Mouse (Mus musculus): ENCODE data around the gene Hmx2. TPM values are rescaled to one million over a fixed set of nuclear protein-coding genes. Genes with fewer than 3 reads are reported as not detected.

The Hmx2 gene
- polyA plus RNA-seq, 1 experiment: not detected

DNA sequence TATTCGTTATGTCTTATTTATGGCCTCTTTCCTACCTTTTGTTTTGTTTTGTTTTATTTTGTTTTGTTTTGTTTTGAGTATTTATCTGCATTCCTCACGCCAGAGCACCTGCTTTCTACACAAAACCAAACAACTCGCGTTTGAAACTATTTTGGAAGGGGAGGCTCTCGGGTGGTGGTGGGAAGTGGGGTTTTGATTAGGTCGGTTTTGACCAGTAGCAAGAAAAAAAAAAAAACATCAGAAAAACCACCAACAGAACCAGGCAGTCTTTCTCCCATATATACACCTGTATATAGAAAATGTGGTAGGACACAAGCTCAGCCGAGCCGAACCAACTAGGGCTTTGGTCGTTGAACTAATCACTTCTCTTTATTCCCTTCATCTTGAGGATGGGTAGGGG lies 7.5 kb downstream of the Hmx2 start:
- TF ChIP-seq CTCF (IDR thresholded peaks at IDR 0.05; ENCODE audit: extremely low read depth, insufficient read depth, low read length) (no peak), POLR2A (IDR thresholded peaks at IDR 0.05; ENCODE audit: extremely low read depth, insufficient read depth, low read length) (no peak)
- Histone ChIP-seq H3K4me1 (ENCODE audit: control insufficient read depth, insufficient read depth, low read length) (no peaks in the 10 kb centered on the region), H3K4me3 (ENCODE audit: insufficient read depth, low read length) (no peak overlapping the region), H3K27ac (ENCODE audit: insufficient read depth, low read length) (no peak overlapping the region)

DNA sequence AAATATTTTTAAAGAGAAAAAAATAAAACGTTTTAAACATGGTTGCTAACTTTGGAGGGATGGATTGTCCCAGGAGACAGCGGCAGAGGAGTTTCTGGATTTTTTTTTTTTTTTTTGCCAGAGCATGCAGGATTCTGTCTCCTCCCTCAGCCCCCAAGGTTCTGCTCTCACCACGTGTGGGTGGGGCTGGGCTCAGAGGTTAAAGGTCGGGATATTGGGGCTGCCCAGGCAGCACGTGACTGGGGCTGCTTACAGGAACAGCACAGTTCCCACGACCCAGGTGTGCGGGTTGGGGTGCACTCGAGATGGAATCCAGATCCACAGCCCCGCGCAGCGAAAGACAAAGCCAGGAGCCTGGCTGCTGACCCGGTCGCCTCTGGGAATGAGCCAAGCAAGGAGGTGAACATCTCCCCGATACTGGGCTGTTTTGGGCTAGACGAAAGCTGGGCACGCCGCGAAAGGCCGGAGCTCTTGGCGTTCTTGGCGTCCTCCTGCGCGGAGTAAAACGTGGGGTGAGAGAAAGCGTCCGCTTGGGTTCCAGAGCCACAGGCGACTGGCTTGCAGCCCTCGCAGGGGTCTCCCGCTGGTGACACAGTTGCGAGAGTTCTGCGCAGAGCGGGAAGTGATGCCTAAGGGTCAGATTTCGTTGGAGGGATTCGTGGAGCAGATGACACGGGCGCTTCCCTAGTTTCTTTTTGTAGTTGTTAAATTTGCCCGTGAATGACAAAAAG lies 8.1 kb downstream of the Hmx2 start:
- H3K27ac ChIP-seq (ENCODE audit: insufficient read depth, low read length): no peak overlapping the region
- H3K4me3 ChIP-seq (ENCODE audit: insufficient read depth, low read length): no peak overlapping the region
- TF ChIP-seq POLR2A (IDR thresholded peaks at IDR 0.05; ENCODE audit: extremely low read depth, insufficient read depth, low read length) (no peak), CTCF (IDR thresholded peaks at IDR 0.05; ENCODE audit: extremely low read depth, insufficient read depth, low read length) (no peak)
- H3K4me1 ChIP-seq (ENCODE audit: control insufficient read depth, insufficient read depth, low read length): no peaks in the 10 kb centered on the region

DNA sequence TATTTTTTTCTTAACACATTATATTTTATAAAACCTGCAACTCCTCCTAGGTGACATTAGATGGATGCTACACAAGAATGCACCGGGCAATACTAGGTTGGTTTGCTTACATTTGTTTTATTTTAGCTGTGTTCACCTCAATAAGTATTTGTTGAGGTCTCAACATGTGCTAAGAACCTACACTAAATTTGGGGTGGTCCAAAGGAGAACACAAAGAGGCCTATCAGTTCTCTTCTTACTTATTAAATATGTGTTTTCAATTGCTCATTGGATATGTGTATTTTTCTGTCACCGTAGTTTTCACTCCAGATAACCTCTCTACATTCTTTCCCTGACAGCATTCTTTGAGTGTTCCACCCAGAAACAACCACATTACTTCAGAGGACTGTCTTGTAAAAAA lies 9.2 kb downstream of the Hmx2 start:
- TF ChIP-seq CTCF (IDR thresholded peaks at IDR 0.05; ENCODE audit: extremely low read depth, insufficient read depth, low read length): no peak
- no peak for TF ChIP-seq POLR2A (IDR thresholded peaks at IDR 0.05; ENCODE audit: extremely low read depth, insufficient read depth, low read length)
- Histone ChIP-seq H3K27ac (ENCODE audit: insufficient read depth, low read length) (no peak overlapping the region), H3K4me1 (ENCODE audit: control insufficient read depth, insufficient read depth, low read length) (no peaks in the 10 kb centered on the region), H3K4me3 (ENCODE audit: insufficient read depth, low read length) (no peak overlapping the region)

DNA sequence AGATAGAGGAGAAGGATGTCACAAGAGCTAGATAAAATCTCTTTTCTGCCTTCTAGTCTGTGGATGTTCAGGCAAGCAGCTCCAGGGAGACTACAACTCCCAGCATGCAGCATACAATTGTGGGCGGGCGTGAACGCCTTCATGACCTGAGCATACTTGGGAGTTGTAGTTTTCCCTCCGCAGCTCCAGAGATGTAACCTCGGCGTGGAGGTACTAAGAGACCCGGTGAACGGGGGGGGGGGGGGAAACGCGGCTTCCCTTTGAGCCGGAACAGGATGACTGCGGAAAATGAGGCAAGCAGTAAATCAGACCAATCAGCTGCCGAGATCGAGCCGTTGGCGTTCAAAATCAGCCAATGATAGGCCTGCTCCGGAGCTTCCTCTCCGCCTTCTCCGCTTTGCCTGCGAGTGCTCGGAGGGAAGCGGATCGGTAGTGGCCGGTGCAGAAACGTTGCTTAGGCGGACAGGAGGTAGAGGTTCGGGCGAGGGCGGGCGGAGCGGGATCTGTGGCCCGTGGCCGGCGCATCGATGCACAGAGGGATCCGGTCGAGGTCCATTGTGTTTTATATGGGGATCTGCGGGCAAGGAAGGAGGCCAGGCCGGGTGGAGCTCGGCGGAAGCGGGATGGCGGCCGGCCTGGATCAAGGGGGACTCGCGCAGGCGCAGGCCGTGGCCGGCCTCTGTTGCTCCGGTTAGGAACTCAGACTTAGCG lies 11.6 kb downstream of the Hmx2 start, which contains the start of gene Bub3:
Gene Bub3, plus strand, starts transcription at position 237 of the 711 bp plus-strand sequence.
- peak within 1 kb of the TSS; percentile 81 for H3K27ac ChIP-seq (ENCODE audit: insufficient read depth, low read length)
- peak; percentile 93 for TF ChIP-seq POLR2A (IDR thresholded peaks at IDR 0.05; ENCODE audit: extremely low read depth, insufficient read depth, low read length)
- no peak for TF ChIP-seq CTCF (IDR thresholded peaks at IDR 0.05; ENCODE audit: extremely low read depth, insufficient read depth, low read length)
- peak within 1 kb of the TSS; percentile 92 for H3K4me3 ChIP-seq (ENCODE audit: insufficient read depth, low read length)
- no peaks in the 10 kb centered on the region for H3K4me1 ChIP-seq (ENCODE audit: control insufficient read depth, insufficient read depth, low read length)

DNA sequence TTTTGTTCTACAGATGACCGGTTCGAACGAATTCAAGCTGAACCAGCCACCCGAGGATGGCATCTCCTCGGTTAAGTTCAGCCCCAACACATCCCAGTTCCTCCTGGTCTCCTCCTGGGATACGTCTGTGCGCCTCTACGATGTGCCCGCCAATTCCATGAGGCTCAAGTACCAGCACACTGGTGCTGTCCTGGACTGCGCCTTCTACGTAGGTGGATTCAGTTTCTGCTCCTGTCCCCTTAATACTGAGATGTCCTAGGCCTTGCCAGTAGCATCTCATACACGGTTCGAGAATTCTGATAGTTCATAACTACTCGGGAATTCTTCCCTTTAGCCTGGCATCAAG lies 12.1 kb downstream of the Hmx2 start:
- Histone ChIP-seq H3K4me3 (ENCODE audit: insufficient read depth, low read length) (peak overlapping the region; percentile 92), H3K4me1 (ENCODE audit: control insufficient read depth, insufficient read depth, low read length) (no peaks in the 10 kb centered on the region), H3K27ac (ENCODE audit: insufficient read depth, low read length) (no peak overlapping the region)
- TF ChIP-seq CTCF (IDR thresholded peaks at IDR 0.05; ENCODE audit: extremely low read depth, insufficient read depth, low read length): no peak
- TF ChIP-seq POLR2A (IDR thresholded peaks at IDR 0.05; ENCODE audit: extremely low read depth, insufficient read depth, low read length): no peak

DNA sequence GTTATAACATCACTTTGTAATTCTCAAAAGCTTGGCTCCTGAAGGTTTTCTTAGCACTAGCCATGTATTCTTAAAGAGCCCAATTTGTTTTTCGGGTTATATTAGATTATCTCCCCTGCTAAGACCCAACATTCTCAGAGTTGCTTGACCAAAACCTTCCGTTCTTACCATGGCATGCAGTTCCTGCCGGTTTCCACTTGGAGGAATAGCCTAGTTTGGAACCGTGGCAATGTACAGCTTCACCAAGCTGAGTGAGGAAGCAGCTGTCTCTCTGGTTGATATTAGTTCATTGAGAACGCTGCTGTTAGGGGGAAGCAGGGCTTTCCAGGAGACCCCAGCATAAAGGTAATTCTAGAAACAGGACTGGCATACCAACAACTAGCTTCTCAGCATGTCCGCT lies 26.7 kb downstream of the Hmx2 start:
- Histone ChIP-seq H3K27ac (ENCODE audit: insufficient read depth, low read length) (no peak overlapping the region), H3K4me1 (ENCODE audit: control insufficient read depth, insufficient read depth, low read length) (no peaks in the 10 kb centered on the region), H3K4me3 (ENCODE audit: insufficient read depth, low read length) (no peak overlapping the region)
- TF ChIP-seq CTCF (IDR thresholded peaks at IDR 0.05; ENCODE audit: extremely low read depth, insufficient read depth, low read length) (0 out of 2 replicates have a peak, but pooled peaks have one; percentile 6), POLR2A (IDR thresholded peaks at IDR 0.05; ENCODE audit: extremely low read depth, insufficient read depth, low read length) (no peak)

DNA sequence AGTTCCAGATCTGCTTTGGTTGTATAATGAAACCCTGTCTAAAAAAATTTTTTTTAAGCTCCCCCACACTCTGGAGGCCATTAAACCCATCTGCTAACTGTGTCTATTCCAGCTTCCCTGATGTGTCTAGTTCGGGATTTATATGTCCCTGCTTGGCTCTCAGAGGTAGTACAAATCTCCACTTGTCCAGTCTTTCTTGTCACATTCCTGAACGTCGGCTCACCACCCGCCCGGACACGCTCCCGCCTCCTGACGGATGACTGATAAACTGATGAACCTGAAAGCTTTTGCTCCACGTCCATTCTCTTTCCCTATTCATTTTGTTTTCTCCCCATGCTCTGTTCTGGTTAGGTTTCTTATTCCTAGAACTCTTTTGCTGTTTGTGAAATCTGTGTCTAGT lies 33.6 kb downstream of the Hmx2 start:
- no peak overlapping the region for H3K27ac ChIP-seq (ENCODE audit: insufficient read depth, low read length)
- H3K4me1 ChIP-seq (ENCODE audit: control insufficient read depth, insufficient read depth, low read length): no peaks in the 10 kb centered on the region
- no peak overlapping the region for H3K4me3 ChIP-seq (ENCODE audit: insufficient read depth, low read length)
- TF ChIP-seq CTCF (IDR thresholded peaks at IDR 0.05; ENCODE audit: extremely low read depth, insufficient read depth, low read length): no peak
- no peak for TF ChIP-seq POLR2A (IDR thresholded peaks at IDR 0.05; ENCODE audit: extremely low read depth, insufficient read depth, low read length)

DNA sequence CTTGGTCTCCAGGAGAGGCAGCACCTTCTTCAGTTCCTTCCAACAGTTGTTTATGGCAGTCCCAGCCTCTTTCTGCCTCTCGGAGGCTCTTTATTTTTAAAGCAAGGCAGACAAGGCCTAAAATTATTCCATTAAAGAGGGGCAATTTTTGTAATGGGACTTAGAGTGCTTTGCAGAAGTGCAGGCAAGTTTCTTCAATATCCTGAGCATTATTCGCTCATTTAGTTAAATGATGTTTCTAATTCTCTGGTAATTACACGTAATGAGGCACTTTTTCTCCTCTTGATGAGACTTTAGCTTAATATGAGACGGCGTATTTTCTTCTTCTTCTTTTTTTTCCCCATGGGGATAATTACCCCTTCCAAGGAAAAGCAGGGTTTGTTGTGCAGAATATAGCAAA lies 37.0 kb downstream of the Hmx2 start:
- Histone ChIP-seq H3K4me1 (ENCODE audit: control insufficient read depth, insufficient read depth, low read length) (no peaks in the 10 kb centered on the region), H3K27ac (ENCODE audit: insufficient read depth, low read length) (no peak overlapping the region), H3K4me3 (ENCODE audit: insufficient read depth, low read length) (no peak overlapping the region)
- TF ChIP-seq POLR2A (IDR thresholded peaks at IDR 0.05; ENCODE audit: extremely low read depth, insufficient read depth, low read length): no peak
- TF ChIP-seq CTCF (IDR thresholded peaks at IDR 0.05; ENCODE audit: extremely low read depth, insufficient read depth, low read length): no peak

DNA sequence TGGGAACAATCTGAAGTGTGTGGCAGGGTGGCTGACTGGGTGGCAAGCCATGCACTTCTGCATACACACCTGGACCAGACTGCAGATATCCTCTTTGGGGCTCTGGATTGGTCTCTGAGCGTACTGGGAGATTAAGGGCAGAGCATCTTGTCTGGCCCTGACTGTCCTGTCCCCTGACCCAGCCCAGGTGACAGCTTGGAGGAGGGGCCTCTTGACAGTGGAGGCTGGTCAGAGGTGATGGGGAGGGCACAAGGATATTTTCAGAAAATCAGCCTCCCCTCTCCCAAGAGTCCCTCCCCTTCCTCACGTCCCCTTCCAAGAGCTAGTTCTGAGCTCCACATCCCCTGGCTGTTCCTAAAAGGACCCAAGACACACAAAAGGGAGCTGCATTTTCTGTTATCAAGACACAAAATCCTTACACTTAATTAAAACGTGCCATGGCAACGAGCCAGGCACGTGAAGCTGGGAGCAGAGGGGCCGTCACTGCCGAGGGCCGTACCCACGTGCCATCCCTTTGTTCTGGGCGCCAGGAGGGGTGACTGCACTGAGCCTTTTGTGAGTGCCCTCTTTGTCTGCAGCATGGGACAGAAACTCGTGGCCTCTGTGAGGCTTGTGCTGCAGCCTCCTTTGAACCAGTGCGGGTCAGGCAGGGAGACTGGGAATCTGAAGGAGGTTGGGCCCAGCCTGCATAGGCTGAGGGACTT lies 49.4 kb downstream of the Hmx2 start:
- H3K4me3 ChIP-seq (ENCODE audit: insufficient read depth, low read length): no peak overlapping the region
- H3K4me1 ChIP-seq (ENCODE audit: control insufficient read depth, insufficient read depth, low read length): no peaks in the 10 kb centered on the region
- no peak overlapping the region for H3K27ac ChIP-seq (ENCODE audit: insufficient read depth, low read length)
- TF ChIP-seq CTCF (IDR thresholded peaks at IDR 0.05; ENCODE audit: extremely low read depth, insufficient read depth, low read length) (no peak), POLR2A (IDR thresholded peaks at IDR 0.05; ENCODE audit: extremely low read depth, insufficient read depth, low read length) (no peak)
